In the genomic region with DNA sequence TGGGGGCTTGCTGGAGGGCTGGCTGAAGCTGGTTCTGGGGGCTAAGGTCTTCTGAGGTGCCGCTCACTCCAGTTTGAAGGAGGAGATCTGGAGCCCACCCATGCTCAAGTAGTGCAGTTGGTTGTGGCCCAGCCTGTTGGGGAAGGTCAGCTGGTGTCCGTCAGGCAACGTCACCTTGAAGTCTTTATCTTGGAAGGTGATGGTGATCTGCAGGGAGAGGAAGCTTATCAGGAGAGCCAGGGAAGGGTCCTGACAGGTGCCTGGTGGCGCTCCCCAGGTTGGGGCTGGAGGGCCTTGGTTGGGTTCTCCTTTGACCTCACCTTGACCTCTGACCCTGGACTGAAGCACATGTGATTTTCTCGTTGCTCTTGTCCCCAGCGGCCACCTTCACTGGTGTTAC, we compare ENCODE assay signal across 24 mouse cellular contexts. TPM values are rescaled to one million over a fixed set of nuclear protein-coding genes. Genes with fewer than 3 reads are reported as not detected.
DNase-seq lines count a peak whose midpoint lies in the region; ATAC-seq and TF ChIP-seq lines count a peak whose summit lies in the region.
"Had no signal": no experiment of that assay in that cellular context is flagged by ENCODE, and none has a peak within 500 bp of the region (broad histone marks: within the 10 kb centered on the region; RNA-seq: fewer than 3 reads in every experiment).

No protein-coding gene starts in this region.

- no peaks in the 10 kb centered on the region for H3K27me3 ChIP-seq in kidney, embryonic 14.5 days (ENCODE audit: control insufficient read depth, insufficient read depth, low read length)
- no peaks in the 10 kb centered on the region for H3K27me3 ChIP-seq in lung, embryonic 15.5 days
- no peaks in the 10 kb centered on the region for H3K27me3 ChIP-seq in stomach, postnatal 0 days (ENCODE audit: control insufficient read depth, insufficient read depth, low read length)

- whole genome bisulfite sequencing in kidney, embryonic 14.5 days, result 69% methylated on average over 6 of the region's 6 CpGs
- 40% methylated on average over 6 of the region's 6 CpGs for WGBS in lung, embryonic 15.5 days
- 53% methylated on average over 6 of the region's 6 CpGs for WGBS in stomach, postnatal 0 days

- TF ChIP-seq EP300 in stomach, postnatal 0 days (optimal IDR thresholded peaks at IDR 0.05), result no peak

- ATAC-seq in kidney, embryonic 14.5 days (ENCODE audit: low FRiP score, low TSS enrichment), result no peak
- no peak for ATAC-seq in lung, embryonic 15.5 days (ENCODE audit: borderline replicate concordance, extremely low read depth, low FRiP score, low TSS enrichment)
- no peak for ATAC-seq in stomach, postnatal 0 days (ENCODE audit: low FRiP score, low TSS enrichment)
- no peak for ATAC-seq in monocyte, adult 5-6 weeks (replicated peaks; ENCODE audit: insufficient number of reproducible peaks, low FRiP score, low TSS enrichment, poor library complexity, severe bottlenecking)

- H3K9ac ChIP-seq in kidney, embryonic 14.5 days (ENCODE audit: low read depth, low read length), result no peak overlapping the region
- H3K9ac ChIP-seq in lung, embryonic 15.5 days, result no peak overlapping the region
- no peak overlapping the region for H3K9ac ChIP-seq in stomach, postnatal 0 days (ENCODE audit: low read length)
- H3K9ac ChIP-seq: forebrain, embryonic 13.5 days; liver, embryonic 13.5 days had no signal

- H3K4me2 ChIP-seq in kidney, embryonic 14.5 days (replicated peaks; ENCODE audit: low read depth, low read length), result no peak overlapping the region
- no peak overlapping the region for H3K4me2 ChIP-seq in lung, embryonic 15.5 days
- H3K4me2 ChIP-seq in stomach, postnatal 0 days (replicated peaks; ENCODE audit: low read depth), result no peak overlapping the region

- no peak for TF ChIP-seq CTCF in gastrocnemius, adult 2 months (IDR thresholded peaks at IDR 0.05)
- TF ChIP-seq CTCF in stomach, postnatal 0 days (IDR thresholded peaks at IDR 0.05; ENCODE audit: low read depth), result no peak

- H3K9me3 ChIP-seq in kidney, embryonic 14.5 days (ENCODE audit: control insufficient read depth, low read length), result no peaks in the 10 kb centered on the region
- H3K9me3 ChIP-seq in lung, embryonic 15.5 days, result no peaks in the 10 kb centered on the region
- H3K9me3 ChIP-seq in stomach, postnatal 0 days (ENCODE audit: control insufficient read depth, low read length), result no peaks in the 10 kb centered on the region
- H3K9me3 ChIP-seq: forebrain, embryonic 13.5 days; liver, embryonic 13.5 days had no signal

- H3K4me1 ChIP-seq in kidney, embryonic 14.5 days (ENCODE audit: control insufficient read depth, insufficient read depth, low read length), result peaks cover 16% of the 10 kb centered on the region; the same call in 1 of the 2 replicates
- H3K4me1 ChIP-seq in lung, embryonic 15.5 days, result peaks cover 60% of the 10 kb centered on the region
- H3K4me1 ChIP-seq in stomach, postnatal 0 days (replicated peaks; ENCODE audit: control insufficient read depth, insufficient read depth), result peaks cover 4% of the 10 kb centered on the region; the same call in 1 of the 2 replicates
- H3K4me1 ChIP-seq: forebrain, embryonic 13.5 days had no signal

- peaks cover 18% of the 10 kb centered on the region; the same call in 1 of the 2 replicates for H3K36me3 ChIP-seq in kidney, embryonic 14.5 days (ENCODE audit: control insufficient read depth, insufficient read depth, low read length)
- peaks cover 35% of the 10 kb centered on the region for H3K36me3 ChIP-seq in lung, embryonic 15.5 days
- peaks cover 9% of the 10 kb centered on the region; the same call in 1 of the 2 replicates for H3K36me3 ChIP-seq in stomach, postnatal 0 days (ENCODE audit: control insufficient read depth, insufficient read depth, low read length)

- peak overlapping the region; percentile 46 for H3K27ac ChIP-seq in gastrocnemius, adult 2 months
- H3K27ac ChIP-seq in kidney, embryonic 14.5 days (ENCODE audit: low read depth, low read length), result peak overlapping the region; percentile 52; the same call in 1 of the 2 replicates
- peak overlapping the region; percentile 83 for H3K27ac ChIP-seq in lung, embryonic 15.5 days
- H3K27ac ChIP-seq in stomach, postnatal 0 days (replicated peaks), result peak overlapping the region; percentile 89
- H3K27ac ChIP-seq: forebrain, embryonic 13.5 days had no signal

- intact Hi-C loops in gastrocnemius, adult 2 months (cut with DNase I), result loop anchor here (5.0 kb wide), 1 partner anchor 34 kb away; no protein-coding TSS in a partner anchor

- no peak overlapping the region for H3K4me3 ChIP-seq in gastrocnemius, adult 2 months
- H3K4me3 ChIP-seq in kidney, embryonic 14.5 days (ENCODE audit: low read length), result no peak overlapping the region
- no peak overlapping the region for H3K4me3 ChIP-seq in lung, embryonic 15.5 days
- H3K4me3 ChIP-seq in stomach, postnatal 0 days (ENCODE audit: low read depth, low read length), result no peak overlapping the region
- H3K4me3 ChIP-seq: forebrain, embryonic 13.5 days; liver, embryonic 13.5 days had no signal

- DNase-seq in gastrocnemius, adult 2 months, result no peak
- no peak for DNase-seq in gastrocnemius, postnatal 10 days
- no peak for DNase-seq in kidney, adult 8-10 months
- DNase-seq in lung, postnatal 25 days (ENCODE audit: low spot score), result no peak
- DNase-seq in stomach, postnatal 0 days (ENCODE audit: low spot score), result peak; percentile 45
- DNase-seq: cerebellum, postnatal 10 days; liver, embryonic 13.5 days; spleen, adult 18-20 months; thymus, postnatal 4 days had no signal

RNA-seq across cellular contexts. Expression of a gene that starts 4.4 kb away (rescaled TPM):
- not detected for total RNA-seq in gastrocnemius, adult 2 months (2021)
- total RNA-seq in gastrocnemius, postnatal 10 days (2021), result not detected
- 0.53 and 1.6 TPM in 2 replicates for polyA plus RNA-seq in kidney, embryonic 14.5 days (2014; fragmentation: Nextera tagmentation; extraction: Ambion mirVana)
- polyA plus RNA-seq in lung, embryonic 15.5 days (2015; fragmentation: Nextera tagmentation; extraction: Ambion mirVana), result 0.69 and 0.72 TPM in 2 replicates
- polyA plus RNA-seq in stomach, postnatal 0 days (2015; fragmentation: Nextera tagmentation; extraction: Ambion mirVana), result 39.4 and 39.5 TPM in 2 replicates
- total RNA-seq in monocyte, adult 5-6 weeks (2017), result not detected in 3 replicates
- total RNA-seq: CH12.LX; granulocyte monocyte progenitor cell, adult 5-6 weeks; layer of hippocampus, postnatal 10 days; left cerebral cortex, postnatal 25 days; megakaryocyte-erythroid progenitor cell, adult 5-6 weeks had no signal
- polyA plus RNA-seq: activated CD4-positive, CD25-positive, alpha-beta regulatory T cell, adult 4 months; forebrain, embryonic 13.5 days; hindbrain, embryonic 11.5 days; inflammation-experienced regulatory T-cells, adult 6 months; neural tube, embryonic 14.5 days had no signal

RNA-seq across cellular contexts. Expression of a gene that starts 8.5 kb away (rescaled TPM):
- 1 to 10 TPM; 8.5 to 10.0 TPM for total RNA-seq in gastrocnemius, adult 2 months (2021)
- total RNA-seq in gastrocnemius, postnatal 10 days (2021), result 10 to 100 TPM; 26.3 to 35.0 TPM
- 28.4 and 37.9 TPM in 2 replicates for polyA plus RNA-seq in kidney, embryonic 14.5 days (2014; fragmentation: Nextera tagmentation; extraction: Ambion mirVana)
- 105 and 109 TPM in 2 replicates for polyA plus RNA-seq in lung, embryonic 15.5 days (2015; fragmentation: Nextera tagmentation; extraction: Ambion mirVana)
- polyA plus RNA-seq in stomach, postnatal 0 days (2015; fragmentation: Nextera tagmentation; extraction: Ambion mirVana), result 37.7 and 45.4 TPM in 2 replicates
- 0.29 to 1.2 TPM (median 0.75 TPM) in 3 replicates for total RNA-seq in monocyte, adult 5-6 weeks (2017)
- total RNA-seq: CH12.LX; granulocyte monocyte progenitor cell, adult 5-6 weeks; megakaryocyte-erythroid progenitor cell, adult 5-6 weeks had no signal
- polyA plus RNA-seq: activated CD4-positive, CD25-positive, alpha-beta regulatory T cell, adult 4 months; inflammation-experienced regulatory T-cells, adult 6 months had no signal

RNA-seq across cellular contexts. Expression of a gene that starts 26.0 kb away (rescaled TPM):
- total RNA-seq in gastrocnemius, adult 2 months (2021), result 10 to 100 TPM; 43.1 to 45.7 TPM
- total RNA-seq in gastrocnemius, postnatal 10 days (2021), result 10 to 100 TPM; 31.1 to 33.8 TPM
- polyA plus RNA-seq in kidney, embryonic 14.5 days (2014; fragmentation: Nextera tagmentation; extraction: Ambion mirVana), result 33.9 and 44.8 TPM in 2 replicates
- 54.0 and 56.2 TPM in 2 replicates for polyA plus RNA-seq in lung, embryonic 15.5 days (2015; fragmentation: Nextera tagmentation; extraction: Ambion mirVana)
- polyA plus RNA-seq in stomach, postnatal 0 days (2015; fragmentation: Nextera tagmentation; extraction: Ambion mirVana), result 35.6 and 39.3 TPM in 2 replicates
- total RNA-seq in monocyte, adult 5-6 weeks (2017), result 18.3 to 37.9 TPM (median 20.8 TPM) in 3 replicates

RNA-seq across cellular contexts. Expression of a gene that starts 48.1 kb away (rescaled TPM):
- 1 to 10 TPM; 6.1 to 6.8 TPM for total RNA-seq in gastrocnemius, adult 2 months (2021)
- 10 to 100 TPM in 1 of 2 experiments, 1 to 10 TPM in 1; 9.3 to 11.3 TPM for total RNA-seq in gastrocnemius, postnatal 10 days (2021)
- 6.1 and 10.2 TPM in 2 replicates for polyA plus RNA-seq in kidney, embryonic 14.5 days (2014; fragmentation: Nextera tagmentation; extraction: Ambion mirVana)
- 7.1 and 7.6 TPM in 2 replicates for polyA plus RNA-seq in lung, embryonic 15.5 days (2015; fragmentation: Nextera tagmentation; extraction: Ambion mirVana)
- 2.4 and 2.8 TPM in 2 replicates for polyA plus RNA-seq in stomach, postnatal 0 days (2015; fragmentation: Nextera tagmentation; extraction: Ambion mirVana)
- 0.21 to 3.7 TPM (median 2.1 TPM) in 3 replicates for total RNA-seq in monocyte, adult 5-6 weeks (2017)
- total RNA-seq: granulocyte monocyte progenitor cell, adult 5-6 weeks; megakaryocyte-erythroid progenitor cell, adult 5-6 weeks had no signal
- polyA plus RNA-seq: activated CD4-positive, CD25-positive, alpha-beta regulatory T cell, adult 4 months had no signal

RNA-seq across cellular contexts. Expression of a gene that starts 48.5 kb away (rescaled TPM):
- under 1 TPM in 1 of 2 experiments, not detected in 1; 0.13 TPM for total RNA-seq in gastrocnemius, adult 2 months (2021)
- total RNA-seq in gastrocnemius, postnatal 10 days (2021), result not detected
- 0.19 and 0.59 TPM in 2 replicates for polyA plus RNA-seq in kidney, embryonic 14.5 days (2014; fragmentation: Nextera tagmentation; extraction: Ambion mirVana)
- polyA plus RNA-seq in lung, embryonic 15.5 days (2015; fragmentation: Nextera tagmentation; extraction: Ambion mirVana), result 0.18 and 0.60 TPM in 2 replicates
- polyA plus RNA-seq in stomach, postnatal 0 days (2015; fragmentation: Nextera tagmentation; extraction: Ambion mirVana), result 0.27 and 0.28 TPM in 2 replicates
- total RNA-seq in monocyte, adult 5-6 weeks (2017), result 1.7 to 3.9 TPM (median 1.9 TPM) in 3 replicates
- total RNA-seq: adrenal gland, postnatal 4 days; layer of hippocampus, postnatal 10 days; megakaryocyte-erythroid progenitor cell, adult 5-6 weeks had no signal
- polyA plus RNA-seq: activated CD4-positive, CD25-positive, alpha-beta regulatory T cell, adult 4 months; inflammation-experienced regulatory T-cells, adult 6 months; testis, adult 2 months had no signal
